Mouse (Mus musculus): ENCODE results near the gene Rbpj.

The Rbpj gene

DNA sequence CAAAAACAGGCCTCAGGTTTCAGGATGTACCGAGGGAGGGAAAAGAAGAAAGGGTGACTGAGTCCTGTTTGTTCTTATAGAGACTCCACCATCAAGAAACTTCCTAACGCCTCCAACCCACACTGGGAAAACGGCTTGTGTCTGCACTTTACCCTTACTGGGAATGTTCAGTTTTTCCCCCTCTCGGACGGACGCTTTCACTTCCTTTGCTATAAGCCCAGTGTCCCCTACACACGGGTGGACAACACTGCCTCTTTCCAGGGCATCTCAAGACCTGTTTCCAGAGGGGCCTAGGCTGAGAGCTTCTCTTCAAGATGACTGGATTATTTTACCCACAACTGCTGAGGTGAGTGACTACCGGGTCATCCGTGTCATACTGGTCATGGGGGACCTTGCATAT is at the start of gene Rbpj:
Gene Rbpj (plus strand): TSS at position 270 of the 400 bp plus-strand sequence.
- no peak for DNase-seq (ENCODE audit: low spot score in 2 of 2)

DNA sequence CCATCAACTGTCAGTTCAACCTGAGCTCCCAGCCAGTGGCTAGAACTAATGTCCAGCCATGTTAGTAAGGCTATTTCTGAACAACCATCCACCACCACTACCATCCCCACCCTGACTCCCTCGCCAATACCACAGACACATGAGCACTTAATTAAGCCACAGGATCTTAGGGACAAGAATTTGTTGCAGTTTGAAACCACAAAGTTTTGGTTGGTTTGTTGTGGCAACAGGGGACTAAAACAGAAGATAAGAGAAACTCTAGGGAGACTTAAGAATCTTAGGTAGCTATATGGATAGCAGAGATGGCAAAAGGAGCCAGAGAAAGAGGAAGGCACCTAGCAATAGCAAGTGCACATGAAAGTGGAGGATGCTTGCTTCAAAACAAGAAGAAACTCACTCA is 45.2 kb upstream of the Rbpj start:
- DNase-seq (ENCODE audit: low spot score in 2 of 2), result no peak

DNA sequence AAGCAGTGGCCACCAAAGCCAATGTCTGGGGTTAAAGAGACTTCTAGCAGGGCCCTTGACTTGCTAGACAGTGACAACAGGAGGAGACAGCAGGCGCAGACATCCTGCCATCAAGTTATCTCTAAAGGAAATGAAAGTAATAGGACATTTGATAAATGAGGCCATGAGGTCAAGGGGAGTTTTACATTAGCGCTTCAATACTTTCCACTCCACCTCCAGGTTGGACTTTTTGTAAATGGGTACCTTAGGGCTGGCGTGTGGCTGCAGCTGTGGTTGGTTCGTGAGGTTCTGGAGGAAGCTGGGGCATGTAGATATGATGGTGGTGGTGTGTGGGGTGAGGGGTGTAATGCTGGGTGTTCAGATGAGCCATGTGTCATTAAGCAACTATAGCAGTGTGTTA is 44.7 kb upstream of the Rbpj start:
- no peak for DNase-seq (ENCODE audit: low spot score in 2 of 2)

DNA sequence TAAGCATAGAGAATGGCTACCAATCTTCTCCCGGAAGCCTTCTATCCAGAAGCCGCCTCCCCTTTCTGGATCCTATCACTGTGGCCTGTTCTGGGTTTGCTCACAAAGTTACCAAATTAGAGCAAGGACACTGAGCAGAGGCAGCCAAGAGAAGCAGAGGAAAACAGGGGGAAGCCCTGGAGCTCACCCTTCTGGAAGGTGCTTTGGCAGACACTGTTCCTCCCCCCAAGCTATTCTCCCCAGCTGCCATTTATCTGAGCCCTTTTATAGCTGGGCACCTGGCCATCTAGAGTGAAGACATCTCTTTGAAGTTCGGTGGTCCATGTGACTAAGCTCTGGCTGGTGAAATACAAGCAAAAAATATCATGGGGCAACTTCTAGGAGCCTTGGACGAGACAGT is 38.5 kb upstream of the Rbpj start:
- no peak for DNase-seq (ENCODE audit: low spot score in 2 of 2)

DNA sequence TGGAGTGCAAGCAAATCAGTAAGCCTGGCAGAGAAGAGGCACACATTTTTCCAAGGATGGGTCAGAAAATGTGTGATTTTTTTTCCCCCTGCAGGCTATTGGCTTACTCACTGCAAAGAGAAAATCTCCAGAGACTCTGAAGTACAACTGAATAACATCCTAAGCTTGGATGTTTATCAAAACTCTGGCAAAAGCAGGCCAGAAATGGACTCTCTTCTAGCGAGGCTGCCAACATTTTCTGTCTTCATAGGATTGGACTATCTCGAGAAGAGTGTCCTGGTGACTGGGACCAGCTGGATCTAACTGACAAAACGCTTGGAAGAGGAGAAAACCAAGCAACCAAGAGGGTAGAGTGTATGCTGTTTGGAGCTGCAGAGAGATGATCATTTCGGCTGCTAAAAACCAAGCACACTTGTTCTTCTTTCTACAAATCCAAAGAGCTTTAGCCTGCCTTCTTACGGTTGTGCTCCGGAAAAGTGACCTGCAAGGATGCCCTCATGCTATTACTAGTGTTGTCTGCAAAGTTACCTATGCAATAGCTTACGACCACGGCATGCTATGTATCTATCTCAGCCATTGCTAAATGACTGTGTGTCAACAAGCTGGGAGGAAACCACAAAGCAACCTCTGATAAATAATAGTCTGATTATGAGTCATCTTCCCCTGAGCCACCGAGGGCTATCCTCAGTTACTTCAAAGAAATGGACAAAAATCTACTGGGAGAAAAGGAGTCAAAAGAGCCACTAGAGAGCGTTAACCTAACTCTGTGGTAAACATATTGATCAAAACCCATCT is 36.1 kb upstream of the Rbpj start:
- no peak for DNase-seq (ENCODE audit: low spot score in 2 of 2)

DNA sequence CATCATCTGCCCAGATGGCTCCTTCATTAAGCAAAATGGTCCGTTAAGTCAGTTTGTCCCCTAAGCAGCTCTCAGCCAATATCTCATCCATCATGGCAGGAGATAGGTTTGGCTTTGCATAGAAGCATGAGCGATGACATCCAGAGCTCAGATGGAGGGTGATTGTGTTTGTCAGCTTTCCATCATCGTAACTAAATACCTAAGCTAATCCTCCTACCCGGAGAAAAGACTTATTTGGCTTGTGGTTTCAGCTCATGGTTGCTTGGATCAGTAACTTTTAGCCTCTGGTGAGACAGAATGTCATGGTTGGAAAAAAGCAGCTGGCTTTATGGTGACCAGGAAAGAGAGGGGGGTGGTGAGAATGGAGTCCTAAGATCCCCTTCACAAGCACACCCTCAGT is 33.5 kb upstream of the Rbpj start:
- DNase-seq (ENCODE audit: low spot score in 2 of 2), result no peak

DNA sequence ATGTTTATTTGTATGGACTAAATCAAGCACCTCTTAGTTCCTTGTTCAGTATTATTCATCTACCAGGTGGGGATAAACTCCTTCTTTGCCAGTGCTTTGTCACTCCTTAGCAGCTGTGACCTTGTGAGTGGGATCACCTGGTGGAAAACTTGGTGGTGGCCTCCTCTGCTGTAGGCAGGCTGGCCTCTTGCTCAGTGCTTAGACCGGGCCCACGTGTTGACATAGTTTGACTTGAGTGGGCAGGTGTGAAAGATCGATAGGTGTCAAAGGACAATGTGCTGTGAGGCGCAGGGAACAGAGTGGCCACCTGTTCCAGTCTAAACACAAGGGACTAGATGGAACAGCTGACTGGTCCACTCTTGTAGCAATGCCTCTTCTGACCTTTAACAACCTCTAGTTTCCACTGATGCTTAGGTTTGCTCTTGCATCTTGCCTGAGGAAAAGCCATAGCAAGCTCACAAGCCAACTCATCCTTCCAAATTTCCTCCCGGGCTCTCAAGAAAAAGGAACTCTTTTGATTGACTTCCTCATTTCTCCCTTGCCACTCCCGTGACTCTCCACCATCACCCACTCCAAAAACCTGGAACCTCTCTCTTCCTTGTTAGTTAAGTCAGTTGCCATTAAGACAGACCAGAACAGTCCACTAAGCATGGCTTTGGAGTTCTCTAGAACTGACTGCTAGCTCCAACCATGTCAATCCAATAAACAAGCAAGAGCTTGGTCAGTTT is 28.9 kb upstream of the Rbpj start:
- no peak for DNase-seq (ENCODE audit: low spot score in 2 of 2)

DNA sequence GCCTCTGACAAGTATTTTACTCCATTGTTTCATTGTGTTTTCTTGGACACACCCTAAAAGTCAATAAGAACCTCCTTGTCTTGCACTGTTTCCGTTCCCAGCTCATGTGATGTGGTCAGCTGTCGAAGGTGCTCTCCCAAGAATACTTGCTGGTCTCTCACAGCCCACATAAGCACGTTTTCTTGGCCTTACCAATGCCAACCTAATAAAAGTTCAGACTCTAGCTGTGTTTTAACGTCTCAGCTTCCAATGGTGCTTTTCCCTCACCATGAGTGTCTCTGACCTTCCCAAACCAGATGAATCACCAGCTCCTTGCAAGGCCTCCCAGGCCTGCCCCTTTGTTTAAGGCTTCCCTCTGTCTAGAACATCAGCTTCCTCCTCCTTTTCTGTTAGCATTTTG is 28.2 kb upstream of the Rbpj start:
- no peak for DNase-seq (ENCODE audit: low spot score in 2 of 2)

DNA sequence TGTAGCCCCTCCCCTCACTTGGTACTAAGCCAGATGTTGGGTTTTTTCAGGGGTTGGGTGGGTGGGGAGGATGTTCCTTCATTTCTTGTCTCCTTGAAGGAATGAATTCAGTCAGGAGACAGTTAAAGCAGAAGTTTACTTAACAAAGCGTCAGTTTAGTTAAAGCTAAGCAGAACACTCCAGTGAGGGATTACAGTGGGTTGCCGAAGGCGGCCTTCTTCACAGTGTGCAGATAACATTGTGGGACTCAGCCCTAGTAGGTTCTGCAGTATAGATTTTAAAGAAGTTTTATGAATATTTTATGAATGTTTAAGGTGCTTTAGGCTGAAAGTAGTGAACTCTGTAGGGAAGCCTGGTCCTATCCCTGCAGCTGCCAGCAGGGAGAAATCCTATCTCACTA is 27.7 kb upstream of the Rbpj start:
- DNase-seq (ENCODE audit: low spot score in 2 of 2), result no peak

DNA sequence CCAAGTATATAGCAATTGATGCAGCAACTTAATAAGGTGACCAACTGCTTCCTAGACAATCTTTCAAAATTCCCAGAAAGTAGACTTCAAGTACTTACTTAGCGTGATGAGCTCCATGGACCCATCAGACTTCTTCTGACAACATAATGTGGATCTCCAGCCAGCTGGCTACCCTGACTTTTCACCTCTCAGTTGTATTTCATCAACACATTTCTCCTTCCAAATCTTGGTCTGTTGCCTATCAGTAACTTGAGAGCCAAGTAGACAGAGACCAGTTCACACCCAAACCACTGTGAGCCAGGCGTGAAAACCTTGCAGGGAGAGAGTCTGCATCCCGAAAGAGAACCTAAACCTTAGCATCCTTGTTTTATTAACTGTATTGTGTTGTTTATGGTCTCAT is 26.3 kb upstream of the Rbpj start:
- no peak for DNase-seq (ENCODE audit: low spot score in 2 of 2)

DNA sequence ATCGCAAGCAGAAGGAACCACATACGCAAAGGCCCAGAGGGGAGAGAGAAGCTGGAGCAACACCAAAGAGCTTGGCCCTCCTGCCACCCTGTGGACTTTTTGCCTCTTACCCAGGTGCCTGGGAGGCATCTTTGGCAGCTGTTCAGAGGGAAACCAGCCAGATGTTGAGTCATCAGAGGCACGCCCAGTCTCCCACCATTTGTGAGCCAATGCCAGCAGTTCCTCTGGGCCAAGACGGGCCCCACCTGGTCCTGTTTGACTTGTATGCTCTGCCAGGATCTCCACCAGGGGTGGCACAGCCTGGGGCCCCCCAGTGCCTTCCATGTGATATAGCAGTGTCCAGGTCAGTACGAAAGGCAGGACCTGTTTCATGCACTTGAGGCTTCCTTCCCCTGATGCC is 21.9 kb upstream of the Rbpj start:
- DNase-seq (ENCODE audit: low spot score in 2 of 2), result no peak

DNA sequence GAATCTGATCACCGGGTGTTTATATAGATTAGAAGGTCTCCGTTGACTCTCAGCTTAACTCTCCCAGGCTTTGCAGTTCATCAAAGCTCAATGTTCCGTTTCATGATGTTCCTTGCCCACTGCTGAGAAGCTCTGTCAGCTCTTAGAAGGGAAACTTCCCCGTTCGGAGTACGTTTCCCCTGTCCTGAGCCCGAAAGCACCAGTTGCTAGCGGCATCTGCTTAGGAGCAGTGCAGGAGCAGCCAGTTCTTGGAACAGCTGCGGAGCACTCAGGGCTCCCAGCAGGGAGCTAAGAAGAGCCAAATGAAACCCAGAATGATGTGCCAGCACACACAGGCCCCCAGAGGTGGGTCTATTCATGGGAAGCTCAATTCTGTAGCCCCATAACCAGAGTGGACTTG is 15.0 kb upstream of the Rbpj start:
- no peak for DNase-seq (ENCODE audit: low spot score in 2 of 2)

DNA sequence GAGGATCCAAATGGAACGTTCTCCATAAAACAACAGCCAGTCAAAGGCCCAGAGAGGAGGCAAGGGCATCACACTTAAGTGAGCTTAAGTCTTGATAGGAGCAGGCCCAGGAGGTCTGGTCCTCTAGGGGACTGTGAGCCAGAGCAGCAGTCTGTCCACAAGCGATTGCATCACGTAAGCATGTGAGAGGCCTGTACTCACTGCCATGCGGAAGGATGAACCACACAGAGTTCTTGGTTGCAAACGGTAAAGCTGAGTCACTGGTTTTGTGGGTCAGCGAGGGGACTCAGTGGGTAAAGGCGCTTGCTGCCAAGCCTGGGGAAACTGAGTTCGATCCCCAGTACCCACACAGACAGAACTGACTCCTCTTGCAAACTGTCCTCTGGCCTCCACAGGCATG is 14.1 kb upstream of the Rbpj start:
- no peak for DNase-seq (ENCODE audit: low spot score in 2 of 2)

DNA sequence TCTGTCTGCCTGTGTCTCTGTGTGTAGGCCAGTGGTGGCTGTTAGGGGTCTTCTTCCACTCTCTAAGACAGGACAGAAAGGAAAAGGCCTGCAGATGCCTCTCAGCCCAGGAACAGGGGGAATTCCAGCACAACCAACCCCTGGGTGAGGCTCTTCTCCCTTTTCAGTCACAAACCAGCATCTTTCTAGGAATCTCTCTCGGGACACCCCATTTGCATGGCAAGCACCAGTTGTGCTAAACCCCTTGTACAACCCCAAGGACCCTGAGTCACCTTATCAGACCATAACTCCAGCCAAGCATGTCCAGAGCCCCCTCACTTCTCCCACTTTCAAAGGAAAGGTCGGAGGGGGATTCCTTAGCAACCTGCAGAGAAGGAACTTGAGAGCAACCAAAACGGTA is 13.0 kb upstream of the Rbpj start:
- DNase-seq (ENCODE audit: low spot score in 2 of 2), result no peak

DNA sequence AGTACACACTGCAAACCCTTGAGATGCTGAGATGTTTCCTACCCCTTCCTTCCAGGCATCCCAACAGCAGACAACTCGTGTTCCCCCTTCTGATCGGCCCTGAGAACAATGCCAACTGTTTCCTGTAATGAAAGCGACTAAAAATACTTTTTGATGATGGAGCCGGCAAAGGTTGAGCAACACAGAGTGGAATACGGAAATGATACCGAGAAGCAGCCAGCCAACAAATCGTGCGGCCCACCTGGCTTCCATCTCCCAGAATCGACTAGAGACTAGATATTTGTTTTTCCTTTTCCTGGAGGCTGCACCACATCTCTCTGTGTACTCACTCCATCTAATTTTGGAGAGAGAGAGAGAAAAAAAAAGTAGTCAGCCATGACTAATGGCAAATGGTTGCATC is 11.2 kb upstream of the Rbpj start:
- DNase-seq (ENCODE audit: low spot score in 2 of 2), result peak; percentile 28 to 35

DNA sequence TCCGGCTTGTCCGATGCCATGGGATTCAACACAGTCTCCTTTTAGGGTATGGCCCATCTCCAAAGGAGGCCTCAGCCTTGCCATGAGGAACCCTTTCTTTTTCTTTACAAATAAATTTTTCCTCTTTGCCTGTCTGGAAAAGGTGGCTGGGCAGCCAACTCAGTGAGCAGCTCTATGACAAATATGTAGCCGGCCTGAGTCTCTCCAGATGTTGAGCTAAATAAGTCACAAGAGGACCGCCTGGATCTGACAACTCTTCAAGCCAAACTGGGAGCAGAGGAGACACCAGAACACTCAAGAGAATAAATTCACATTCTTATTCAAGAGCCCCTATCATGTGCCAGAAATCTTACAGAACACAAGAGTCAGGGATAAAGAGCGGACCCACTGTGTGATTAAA is 10.5 kb upstream of the Rbpj start:
- no peak for DNase-seq (ENCODE audit: low spot score in 2 of 2)

DNA sequence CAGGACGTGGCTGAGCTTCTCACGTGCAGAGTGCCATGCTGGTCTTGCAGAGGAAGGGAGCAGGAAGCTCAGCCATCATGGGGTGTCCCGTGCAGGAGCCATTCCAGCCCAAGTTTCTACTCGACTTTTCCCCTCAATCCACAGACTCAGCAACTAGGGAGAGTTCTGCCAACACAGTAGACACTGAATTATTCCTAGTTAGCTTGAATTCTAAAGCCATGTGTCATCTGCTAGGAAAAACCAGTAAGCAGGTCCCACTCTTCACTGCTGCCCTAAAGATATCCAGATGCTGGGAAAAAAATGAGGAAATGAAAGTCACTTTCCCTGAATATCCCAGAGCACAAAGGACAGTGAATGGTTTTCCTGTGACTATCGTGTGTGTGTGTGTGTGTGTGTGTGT is 5.8 kb upstream of the Rbpj start:
- no peak for DNase-seq (ENCODE audit: low spot score in 2 of 2)

DNA sequence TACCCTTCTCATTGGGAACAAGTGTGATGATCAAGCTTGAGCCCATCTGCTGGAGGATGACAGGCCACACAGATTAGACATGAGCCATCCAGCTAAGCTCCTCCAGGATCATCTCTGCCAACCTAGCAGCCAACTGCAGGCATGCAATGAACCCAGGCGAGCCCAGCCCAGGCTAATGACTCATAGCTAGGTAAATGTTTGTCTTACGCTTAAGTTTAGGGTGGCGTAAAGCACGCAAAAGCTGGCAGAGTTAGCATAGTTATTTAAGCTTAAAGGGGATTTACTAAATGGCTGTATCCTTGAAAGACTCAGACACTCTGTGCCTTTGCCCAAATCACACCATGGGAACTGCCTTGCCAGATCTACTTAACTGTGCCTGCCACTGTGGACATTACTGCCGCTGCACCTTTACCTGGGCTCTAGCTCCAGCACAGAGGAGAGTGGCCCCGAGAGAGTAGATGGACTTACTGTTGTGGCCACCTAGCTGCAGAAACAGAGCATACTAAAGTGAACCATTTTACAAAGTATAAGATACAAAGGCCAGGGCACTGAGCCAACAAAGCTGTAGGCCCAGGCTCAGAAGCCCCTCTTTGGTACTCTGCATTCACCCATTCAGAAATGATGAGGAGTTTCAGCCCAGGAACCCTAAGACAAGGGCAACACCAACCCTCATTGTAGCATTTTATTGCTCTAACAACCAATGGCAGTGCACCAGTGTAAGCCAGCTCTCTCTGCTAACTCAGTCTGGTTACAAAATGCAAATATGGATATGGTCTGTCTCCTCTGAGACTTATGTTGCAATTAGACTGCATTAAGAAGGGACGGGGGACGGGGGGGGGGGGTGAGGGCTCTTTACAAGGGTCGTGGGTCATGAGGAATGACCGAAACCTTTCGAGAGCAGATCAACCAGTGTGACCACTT is 2.6 kb upstream of the Rbpj start:
- DNase-seq (ENCODE audit: low spot score in 2 of 2), result no peak

DNA sequence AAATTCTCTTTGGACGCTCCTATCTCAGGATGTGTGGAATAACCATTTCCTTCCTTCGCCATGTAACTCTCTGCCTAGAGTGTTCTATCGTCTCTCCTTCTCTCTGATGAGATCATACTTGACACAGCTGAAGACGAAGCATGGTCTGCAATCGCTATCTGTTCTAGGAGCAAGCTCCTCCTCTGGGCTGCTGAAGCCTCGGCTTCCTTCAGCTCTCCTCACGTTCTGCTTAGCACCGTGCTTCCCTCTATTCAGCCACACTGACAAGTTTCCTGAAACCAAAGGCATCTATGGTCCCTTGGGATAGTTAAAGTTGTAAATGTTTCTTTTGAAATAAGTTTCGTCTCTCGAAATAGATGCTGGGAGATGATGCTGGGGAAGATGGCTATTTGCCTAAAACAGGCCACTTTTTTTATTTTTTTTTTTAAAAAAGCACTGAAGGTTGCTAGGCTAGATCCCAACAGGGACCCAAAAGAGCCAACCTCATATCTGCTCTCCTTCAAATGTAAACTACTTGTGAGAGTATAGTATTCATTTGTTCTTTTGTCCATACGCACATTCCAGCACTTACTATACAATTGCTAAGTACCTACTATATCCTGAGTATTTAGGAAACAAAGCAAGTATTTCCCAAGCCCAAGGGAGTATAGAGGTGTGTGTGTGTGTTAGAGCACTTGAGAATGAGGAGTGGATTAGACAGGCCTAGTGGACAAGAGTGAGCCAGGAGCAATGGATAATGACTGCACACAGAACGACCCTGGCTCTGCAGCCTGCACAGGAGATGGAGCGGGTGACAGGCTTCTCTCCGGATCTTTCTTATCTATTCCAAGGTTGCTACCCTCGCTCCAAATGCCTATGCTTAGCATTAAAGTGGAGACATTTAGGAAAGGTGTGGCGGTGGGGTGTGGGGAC is 726 bp downstream of the Rbpj start:
- DNase-seq (ENCODE audit: low spot score in 2 of 2), result no peak

DNA sequence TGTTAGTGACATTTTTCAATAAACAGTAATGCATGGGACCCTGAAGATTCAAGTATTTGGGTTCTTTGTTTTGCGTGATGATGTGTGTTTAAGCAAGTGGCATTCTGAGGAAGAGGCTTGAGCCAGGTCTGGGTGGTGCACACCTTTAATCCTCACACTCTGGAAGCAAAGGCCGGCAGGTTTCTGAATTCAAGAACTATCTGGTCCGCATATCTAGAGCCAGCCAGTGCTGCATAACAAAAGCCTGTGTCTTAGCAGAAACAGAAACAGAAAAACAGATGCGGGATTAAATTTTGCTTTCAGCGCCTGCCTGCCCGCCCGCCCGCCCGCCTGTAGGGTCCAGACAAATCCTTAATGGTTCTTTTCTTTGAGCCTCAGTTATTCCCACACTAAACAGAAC is 1.6 kb downstream of the Rbpj start:
- no peak for DNase-seq (ENCODE audit: low spot score in 2 of 2)

DNA sequence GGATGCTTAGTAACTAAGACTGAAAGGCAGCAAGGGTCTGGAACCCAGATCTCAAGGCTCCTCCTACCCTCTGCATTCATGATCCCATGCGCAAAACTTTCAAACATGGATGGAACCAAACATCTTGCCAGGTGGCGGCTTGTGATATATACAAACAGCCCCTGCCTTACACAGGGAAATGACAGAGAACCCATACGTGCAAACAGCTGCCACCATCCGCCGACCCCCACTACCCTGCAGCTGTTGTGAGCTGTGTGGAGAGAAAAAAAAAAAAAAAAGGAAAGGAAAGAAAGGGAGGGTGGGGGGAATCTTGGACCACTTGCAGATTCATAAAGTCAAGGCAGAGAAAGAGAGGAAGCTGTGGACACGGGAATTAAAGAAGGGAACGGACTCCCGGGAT is 2.4 kb downstream of the Rbpj start:
- DNase-seq (ENCODE audit: low spot score in 2 of 2), result no peak
